Mouse (Mus musculus) forebrain, embryonic 15.5 days (tissue): ENCODE data around the gene Sec63. TPM values are rescaled to one million over a fixed set of nuclear protein-coding genes. Genes with fewer than 3 reads are reported as not detected.

Experiments used
- ATAC-seq: fragments of 200-750 bp; cut with Nextera tagmentation; replicated peaks from 2 replicates; pipeline ENCODE4 v1.8.0; 2017; ENCODE audit warnings: mild to moderate bottlenecking, moderate TSS enrichment, moderate library complexity
- H3K27ac ChIP-seq: fragments of 300-500 bp; sonication (generic); replicated peaks from 2 replicates; pipeline ENCODE4 v1.5.1; 2015; ENCODE audit warnings: mild to moderate bottlenecking, inconsistent platforms
- H3K27me3 ChIP-seq: fragments of 300-500 bp; sonication (generic); 2 replicates; pipeline ENCODE4 v1.6.1; 2015; ENCODE audit warnings: inconsistent platforms
- H3K36me3 ChIP-seq: fragments of 300-500 bp; sonication (generic); 2 replicates; pipeline ENCODE4 v1.6.1; 2015; ENCODE audit warnings: mild to moderate bottlenecking, inconsistent platforms
- H3K4me1 ChIP-seq: fragments of 300-500 bp; sonication (generic); 2 replicates; pipeline ENCODE4 v1.6.1; 2015; ENCODE audit warnings: inconsistent platforms
- H3K4me2 ChIP-seq: fragments of 300-500 bp; sonication (generic); replicated peaks from 2 replicates; pipeline ENCODE4 v1.6.1; 2015; ENCODE audit warnings: mild to moderate bottlenecking, inconsistent platforms
- H3K4me3 ChIP-seq: fragments of 300-500 bp; sonication (generic); 2 replicates; pipeline ENCODE4 v1.5.1; 2015; ENCODE audit warnings: mild to moderate bottlenecking, inconsistent platforms
- H3K9ac ChIP-seq: fragments of 300-500 bp; sonication (generic); replicated peaks from 2 replicates; pipeline ENCODE4 v1.6.1; 2015; ENCODE audit warnings: mild to moderate bottlenecking, inconsistent platforms
- H3K9me3 ChIP-seq: fragments of 300-500 bp; sonication (generic); 2 replicates; pipeline ENCODE4 v1.6.1; 2016; ENCODE audit warnings: inconsistent platforms
- WGBS: fragments of 180-500 bp; shearing (Covaris S2); methylation state at CpG from one replicate; pipeline ENCODE4 v1.1.7; 2015; ENCODE audit warnings: mixed read lengths; 5-methylcytosine and 5-hydroxymethylcytosine counted together
- polyA plus RNA-seq: library from polyadenylated mRNA; unstranded; fragments of >200 nt; fragmentation: Nextera tagmentation; extraction: Ambion mirVana; gene quantifications from 2 replicates; pipeline ENCODE4 v1.2.1, GENCODE M21; 2015

Sec63 gene
- polyA plus RNA-seq: 27.3 and 28.8 TPM in 2 replicates

DNA sequence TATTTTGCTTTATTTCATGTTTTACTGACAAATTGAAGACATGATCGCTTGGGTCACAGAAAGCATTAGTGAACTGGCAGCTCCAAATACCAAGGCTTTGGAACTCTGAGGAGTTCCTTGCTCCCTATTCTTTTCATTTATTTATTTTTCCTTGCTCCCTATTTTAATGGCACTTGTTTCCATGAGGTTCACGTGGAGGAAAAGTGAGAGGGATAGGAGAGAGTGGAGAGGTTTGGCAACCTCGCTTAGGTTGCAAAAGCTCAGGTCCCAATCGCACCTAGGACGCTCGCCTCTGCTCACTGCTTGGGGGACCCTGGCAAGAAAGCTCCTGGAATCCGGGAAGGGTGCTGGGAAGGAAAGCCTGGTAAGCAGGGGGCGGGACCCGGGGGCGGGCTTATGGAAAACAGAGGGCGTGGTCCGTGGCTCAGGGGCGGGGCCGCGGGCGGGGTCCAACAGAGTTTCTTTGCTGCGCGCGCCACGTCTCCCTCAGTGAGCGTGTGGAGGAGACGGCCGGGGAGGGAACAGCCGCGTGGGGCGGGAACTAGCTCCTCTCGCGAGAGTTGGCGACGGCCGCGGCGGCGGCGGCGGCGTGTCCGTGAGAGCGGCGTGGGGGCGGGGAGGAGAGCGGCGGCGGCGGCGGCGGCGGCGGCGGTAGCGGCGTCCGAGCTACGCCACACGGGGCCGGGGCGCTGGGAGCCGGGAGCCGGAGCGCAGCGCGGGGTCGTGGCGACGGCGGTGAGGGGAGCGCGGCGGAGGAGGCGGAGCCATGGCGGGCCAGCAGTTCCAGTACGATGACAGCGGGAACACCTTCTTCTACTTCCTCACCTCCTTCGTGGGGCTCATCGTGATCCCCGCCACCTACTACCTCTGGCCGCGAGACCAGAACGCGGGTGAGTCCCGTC, at the start of gene Sec63:
Sec63 (plus strand) TSS at position 498 of the 902 bp plus-strand sequence.
- no peaks in the 10 kb centered on the region for H3K9me3 ChIP-seq

DNA sequence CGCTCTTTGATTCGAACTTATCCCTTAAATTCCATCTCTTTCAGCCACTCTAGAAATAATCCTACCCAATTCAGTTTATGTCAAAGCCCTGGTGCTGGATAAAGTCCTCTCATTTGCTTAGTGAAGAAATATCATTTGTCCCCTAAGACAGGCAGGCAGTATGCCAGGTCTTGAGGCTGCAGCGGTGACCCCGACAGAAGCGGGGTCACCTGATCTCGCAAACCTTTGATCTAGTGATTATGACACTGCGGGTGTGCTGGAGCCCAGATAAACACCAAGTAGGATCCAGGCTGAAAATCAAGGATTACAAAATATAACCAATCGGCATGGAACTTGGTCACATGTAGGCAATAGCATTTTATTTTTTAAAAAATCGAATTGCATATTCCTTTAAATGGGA, 46.6 kb upstream of the Sec63 start:
- Histone ChIP-seq H3K9me3 (no peaks in the 10 kb centered on the region), H3K4me1 (peaks cover 19% of the 10 kb centered on the region), H3K27ac (no peak overlapping the region), H3K9ac (no peak overlapping the region), H3K4me3 (no peak overlapping the region), H3K4me2 (no peak overlapping the region), H3K36me3 (no peaks in the 10 kb centered on the region), H3K27me3 (no peaks in the 10 kb centered on the region)
- no peak for ATAC-seq
- 12% methylated on average over 9 of the region's 9 CpGs for WGBS

More for the DNA sequence above, at the start of gene Sec63:
- Histone ChIP-seq H3K9ac (peak within 1 kb of the TSS; percentile 96), H3K4me1 (peaks cover 37% of the 10 kb centered on the region), H3K27me3 (no peaks in the 10 kb centered on the region), H3K27ac (peak within 1 kb of the TSS; percentile 92), H3K4me2 (peak within 1 kb of the TSS; percentile 63), H3K4me3 (peak within 1 kb of the TSS; percentile 94), H3K36me3 (no peaks in the 10 kb centered on the region)
- peak; percentile 97 for ATAC-seq
- WGBS: under 1% methylated on average over 61 of the region's 81 CpGs

DNA sequence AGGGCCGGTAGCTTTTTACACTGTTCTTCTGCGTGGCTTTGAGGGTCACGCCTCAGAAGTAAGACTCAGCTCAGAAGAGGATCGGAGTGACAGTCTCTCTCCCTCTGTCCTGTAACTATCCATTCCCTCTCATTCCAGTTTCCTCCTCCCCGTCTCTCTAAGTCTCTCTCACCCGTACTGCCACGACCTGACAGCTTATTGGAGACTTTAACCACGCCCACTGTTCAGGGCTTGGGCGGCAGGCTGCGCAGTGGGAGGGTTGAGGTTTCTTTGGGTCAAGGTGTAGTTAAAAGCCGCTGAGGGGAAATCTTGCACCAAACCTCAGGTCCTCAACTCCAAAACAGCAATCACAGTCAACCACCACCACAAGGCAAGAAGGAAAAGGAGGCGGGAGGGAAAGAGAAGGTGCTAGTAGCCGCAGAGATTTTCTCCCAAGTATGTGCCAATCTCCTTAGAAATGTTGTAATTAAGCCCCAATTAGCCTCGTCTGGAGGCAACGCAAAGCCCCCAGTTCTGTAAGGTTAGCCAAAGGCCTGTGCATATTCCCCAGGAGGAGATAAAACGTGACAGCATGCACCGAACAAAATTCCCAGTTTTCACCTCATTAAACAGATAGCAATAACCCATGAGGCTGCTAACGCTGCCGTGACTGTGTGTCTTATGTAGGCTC, 45.8 kb upstream of the Sec63 start:
- no peak overlapping the region for H3K27ac ChIP-seq
- no peaks in the 10 kb centered on the region for H3K27me3 ChIP-seq
- ATAC-seq: no peak
- H3K9me3 ChIP-seq: no peaks in the 10 kb centered on the region
- peak overlapping the region; percentile 18; the same call in 1 of the 2 replicates for H3K4me3 ChIP-seq
- H3K4me1 ChIP-seq: peaks cover 19% of the 10 kb centered on the region
- WGBS: 7% methylated on average over 19 of the region's 19 CpGs
- peak overlapping the region; percentile 39 for H3K4me2 ChIP-seq
- no peaks in the 10 kb centered on the region for H3K36me3 ChIP-seq
- 0 out of 2 replicates have a peak overlapping the region, but pooled peaks have one; percentile 4 for H3K9ac ChIP-seq

DNA sequence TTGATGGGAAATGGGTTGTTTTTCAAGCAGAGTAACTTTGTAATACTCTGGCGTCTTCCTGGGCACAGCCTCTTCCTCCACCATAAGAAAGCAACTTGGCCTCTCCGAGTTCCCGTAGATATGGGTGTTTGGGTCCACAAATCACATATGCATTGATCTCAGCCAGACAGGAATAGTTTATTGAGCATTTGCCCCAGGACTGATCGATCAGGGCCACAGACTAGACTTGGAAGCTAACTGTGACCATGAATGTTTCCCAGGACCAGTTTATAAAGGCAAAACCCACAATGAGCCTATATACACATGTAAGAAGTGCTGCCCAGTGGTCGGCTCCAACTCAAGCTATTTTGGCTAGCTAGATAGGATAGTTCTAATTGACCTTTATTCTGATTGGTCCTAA, 39.2 kb upstream of the Sec63 start:
- WGBS: 95% methylated on average over 5 of the region's 5 CpGs
- no peak overlapping the region for H3K4me2 ChIP-seq
- no peaks in the 10 kb centered on the region for H3K4me1 ChIP-seq
- no peak overlapping the region for H3K4me3 ChIP-seq
- no peak overlapping the region for H3K9ac ChIP-seq
- no peaks in the 10 kb centered on the region for H3K9me3 ChIP-seq
- no peak overlapping the region for H3K27ac ChIP-seq
- no peak for ATAC-seq
- no peaks in the 10 kb centered on the region for H3K27me3 ChIP-seq
- no peaks in the 10 kb centered on the region for H3K36me3 ChIP-seq

DNA sequence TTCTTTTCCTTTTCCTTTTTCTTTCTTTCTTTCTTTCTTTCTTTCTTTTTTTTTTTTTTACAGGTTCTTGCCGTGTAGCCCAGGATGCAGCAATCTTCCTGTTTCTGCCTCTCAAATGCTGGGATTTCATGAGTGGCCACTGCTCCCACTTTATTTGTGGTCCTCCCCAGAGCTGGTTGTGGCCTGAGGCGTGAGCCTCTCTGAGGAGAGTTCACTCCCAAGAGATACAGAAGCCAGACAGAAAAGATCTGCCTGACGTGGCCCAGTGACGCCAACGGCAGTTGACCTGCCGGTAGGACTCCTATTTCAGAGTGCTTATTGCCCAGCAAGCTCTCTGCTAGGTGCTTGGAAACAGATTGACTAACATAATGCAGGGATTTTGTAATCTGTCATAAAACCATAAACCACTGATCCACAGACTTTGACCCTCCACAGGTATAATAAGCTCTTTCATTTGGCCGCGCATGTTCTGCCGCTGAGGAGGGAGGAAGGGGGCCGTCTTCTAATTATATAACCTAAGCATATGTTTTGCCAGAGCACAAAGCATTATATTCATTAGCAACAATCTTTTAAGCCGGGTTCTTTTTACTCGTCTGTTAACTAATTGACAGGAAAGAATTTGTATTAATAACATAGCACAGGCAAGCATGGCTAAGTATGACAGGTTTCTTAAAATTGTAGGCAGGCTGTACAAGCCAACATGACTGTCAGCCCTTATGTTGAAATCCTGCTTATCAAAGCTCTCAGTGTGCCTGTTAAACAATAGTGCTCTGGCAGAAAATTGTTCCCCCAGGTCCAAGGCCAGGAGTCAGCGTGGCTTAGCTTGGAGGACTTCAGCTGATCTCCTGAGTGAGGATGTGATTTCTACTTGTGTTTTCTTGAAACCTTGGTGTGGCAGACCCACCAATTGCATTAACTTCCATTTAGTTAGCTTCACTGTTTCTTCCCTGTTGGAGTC, 37.7 kb upstream of the Sec63 start:
- Histone ChIP-seq H3K27me3 (no peaks in the 10 kb centered on the region), H3K4me1 (no peaks in the 10 kb centered on the region), H3K9ac (no peak overlapping the region), H3K4me3 (no peak overlapping the region), H3K4me2 (no peak overlapping the region), H3K9me3 (no peaks in the 10 kb centered on the region), H3K36me3 (no peaks in the 10 kb centered on the region), H3K27ac (no peak overlapping the region)
- ATAC-seq: no peak
- 45% methylated on average over 13 of the region's 13 CpGs for WGBS

DNA sequence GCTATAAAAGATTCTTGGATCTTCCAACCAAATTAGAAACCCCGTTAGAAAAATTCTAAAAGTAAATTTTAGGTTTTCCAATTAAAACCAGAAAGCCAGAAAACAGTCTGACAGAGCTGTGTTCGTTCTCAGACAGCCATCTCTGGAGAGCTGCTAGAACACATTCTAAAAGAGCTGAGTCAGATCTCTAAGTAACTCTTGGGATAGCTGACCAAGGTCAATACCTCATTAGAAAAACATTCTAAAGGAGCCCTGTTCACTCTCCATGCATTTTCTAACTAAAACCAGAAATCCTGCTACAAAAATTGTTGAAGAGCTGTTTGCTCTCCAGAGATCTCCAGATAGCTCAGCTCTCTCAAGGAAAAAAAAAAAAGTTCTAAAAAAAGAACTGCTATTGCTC, 31.7 kb upstream of the Sec63 start:
- Histone ChIP-seq H3K4me1 (no peaks in the 10 kb centered on the region), H3K9me3 (no peaks in the 10 kb centered on the region), H3K36me3 (no peaks in the 10 kb centered on the region), H3K4me3 (no peak overlapping the region), H3K27ac (no peak overlapping the region), H3K4me2 (no peak overlapping the region), H3K27me3 (no peaks in the 10 kb centered on the region), H3K9ac (no peak overlapping the region)
- no peak for ATAC-seq
- WGBS: 82% methylated on average over 2 of the region's 2 CpGs

DNA sequence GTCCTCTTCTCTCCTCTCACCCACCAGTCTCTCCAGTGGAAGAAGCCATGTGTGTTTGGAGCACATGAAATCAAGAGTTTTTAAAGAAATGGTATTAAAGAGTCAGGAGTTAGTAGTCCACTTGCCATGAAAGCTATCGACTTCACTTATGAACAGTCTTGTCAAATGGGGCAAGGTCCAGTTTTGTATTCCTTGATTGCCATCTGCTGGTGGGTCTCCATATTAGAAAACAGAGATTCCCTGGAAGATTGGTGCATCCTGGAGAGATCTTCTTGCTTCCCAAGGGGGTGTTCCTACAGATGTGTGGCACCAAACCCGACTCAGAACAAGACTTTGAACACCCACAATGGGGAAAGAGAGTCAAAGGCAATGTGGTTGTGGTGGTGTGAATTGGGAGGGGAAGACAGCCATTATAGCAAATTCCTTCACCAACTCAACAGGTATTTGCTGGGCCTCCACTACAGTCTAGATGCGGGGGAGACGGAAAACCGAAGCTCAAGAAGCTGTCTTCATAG, 26.7 kb upstream of the Sec63 start:
- no peaks in the 10 kb centered on the region for H3K9me3 ChIP-seq
- no peak overlapping the region for H3K9ac ChIP-seq
- H3K4me1 ChIP-seq: no peaks in the 10 kb centered on the region
- WGBS: 58% methylated on average over 5 of the region's 5 CpGs
- H3K36me3 ChIP-seq: no peaks in the 10 kb centered on the region
- H3K4me3 ChIP-seq: no peak overlapping the region
- no peak overlapping the region for H3K4me2 ChIP-seq
- no peak for ATAC-seq
- no peak overlapping the region for H3K27ac ChIP-seq
- H3K27me3 ChIP-seq: no peaks in the 10 kb centered on the region

DNA sequence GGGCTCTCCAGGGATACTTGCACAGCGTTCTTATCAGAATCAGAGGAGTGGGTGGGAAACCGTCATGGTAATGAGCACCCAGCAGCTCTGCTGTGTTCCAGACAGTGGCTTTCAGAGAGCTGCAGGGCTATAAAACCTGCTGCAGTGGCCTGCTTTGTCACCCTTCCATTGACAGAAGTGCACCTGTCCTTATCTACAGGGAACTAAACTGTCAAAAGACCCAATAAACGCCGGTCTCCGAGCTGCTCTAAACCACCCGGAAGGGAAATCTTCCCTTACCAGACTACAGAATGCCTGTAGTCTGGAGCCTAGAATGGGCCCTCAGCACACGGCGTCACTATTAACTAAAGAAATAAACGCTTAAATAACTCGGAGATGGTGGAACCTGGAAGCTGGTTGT, 9.5 kb upstream of the Sec63 start:
- ATAC-seq: no peak
- Histone ChIP-seq H3K27me3 (no peaks in the 10 kb centered on the region), H3K4me1 (no peaks in the 10 kb centered on the region), H3K4me3 (no peak overlapping the region), H3K4me2 (no peak overlapping the region), H3K9me3 (no peaks in the 10 kb centered on the region), H3K27ac (no peak overlapping the region), H3K9ac (no peak overlapping the region), H3K36me3 (no peaks in the 10 kb centered on the region)
- 78% methylated on average over 10 of the region's 10 CpGs for WGBS

DNA sequence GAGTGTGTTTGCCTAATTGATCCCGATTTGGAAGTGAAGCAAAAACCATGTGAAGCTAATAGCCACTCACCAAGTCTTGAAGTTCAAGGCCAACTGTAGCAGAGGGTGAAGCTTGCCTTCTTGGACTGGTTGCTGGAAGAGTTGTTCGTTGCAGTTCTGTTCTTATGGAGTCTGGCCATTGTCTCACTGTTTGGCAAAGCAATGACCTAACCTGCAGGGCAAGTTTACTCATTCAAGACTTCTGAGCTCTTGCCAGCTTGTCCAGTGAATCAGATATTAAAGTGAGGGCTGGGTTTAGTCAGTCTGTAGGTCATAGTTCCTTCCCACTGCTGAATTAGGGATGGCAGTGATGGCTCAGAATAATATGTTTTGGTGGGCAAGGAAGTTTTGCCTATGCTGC, 7.0 kb upstream of the Sec63 start:
- Histone ChIP-seq H3K4me1 (no peaks in the 10 kb centered on the region), H3K9me3 (no peaks in the 10 kb centered on the region), H3K9ac (no peak overlapping the region), H3K4me2 (no peak overlapping the region), H3K36me3 (no peaks in the 10 kb centered on the region), H3K27me3 (no peaks in the 10 kb centered on the region), H3K27ac (no peak overlapping the region), H3K4me3 (no peak overlapping the region)
- 68% methylated on average over 2 of the region's 2 CpGs for WGBS
- ATAC-seq: no peak

DNA sequence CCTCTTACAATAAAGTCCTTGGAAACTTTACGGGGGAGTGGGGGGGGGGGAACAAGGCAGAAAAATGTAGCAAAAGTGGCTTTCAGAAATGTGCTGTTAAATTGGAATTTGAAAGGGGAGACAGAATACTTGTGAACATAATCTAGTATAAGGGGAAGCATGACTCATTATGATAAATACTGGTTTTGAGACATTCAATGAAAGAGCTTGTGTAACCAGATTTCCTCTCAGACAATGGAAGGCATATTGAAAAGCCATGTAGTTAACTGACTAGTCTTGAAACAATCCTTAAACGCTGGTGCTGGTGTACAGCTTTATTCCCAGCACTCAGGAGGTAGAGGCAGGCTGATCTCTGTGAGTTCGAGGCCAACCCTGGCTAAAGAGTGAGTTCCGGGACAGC, 1.6 kb upstream of the Sec63 start:
- peaks cover 26% of the 10 kb centered on the region for H3K4me1 ChIP-seq
- no peaks in the 10 kb centered on the region for H3K36me3 ChIP-seq
- H3K9ac ChIP-seq: no peak overlapping the region
- no peaks in the 10 kb centered on the region for H3K9me3 ChIP-seq
- H3K4me3 ChIP-seq: no peak overlapping the region
- 82% methylated on average over 4 of the region's 4 CpGs for WGBS
- H3K27ac ChIP-seq: no peak overlapping the region
- no peak for ATAC-seq
- no peak overlapping the region for H3K4me2 ChIP-seq
- no peaks in the 10 kb centered on the region for H3K27me3 ChIP-seq

DNA sequence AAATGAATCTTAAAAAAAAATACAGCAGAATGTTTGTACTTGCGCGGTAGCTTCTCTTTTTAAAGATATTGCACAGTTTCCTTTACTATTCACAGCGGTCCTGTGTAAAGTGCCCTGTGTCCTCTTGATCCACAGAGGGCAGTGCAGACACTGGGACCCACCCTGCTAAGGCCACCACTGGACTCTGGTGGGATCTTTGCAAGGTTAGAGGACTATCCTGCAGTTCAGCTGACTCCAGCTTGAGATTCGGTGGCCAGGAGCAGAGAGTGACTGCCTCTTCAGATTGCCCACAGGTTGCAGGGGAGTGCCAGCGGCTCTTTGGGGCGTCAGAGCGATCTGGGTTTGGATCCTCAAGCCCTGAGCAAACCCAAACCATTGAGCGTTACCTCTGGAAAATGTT, 967 bp upstream of the Sec63 start:
- Histone ChIP-seq H3K9me3 (no peaks in the 10 kb centered on the region), H3K4me1 (peaks cover 32% of the 10 kb centered on the region), H3K36me3 (no peaks in the 10 kb centered on the region), H3K27me3 (no peaks in the 10 kb centered on the region), H3K4me2 (no peak overlapping the region), H3K9ac (no peak overlapping the region), H3K27ac (no peak overlapping the region), H3K4me3 (no peak overlapping the region)
- WGBS: 66% methylated on average over 8 of the region's 8 CpGs
- no peak for ATAC-seq
